ENCODE assay signal across 1 mouse cellular context in the genomic region with DNA sequence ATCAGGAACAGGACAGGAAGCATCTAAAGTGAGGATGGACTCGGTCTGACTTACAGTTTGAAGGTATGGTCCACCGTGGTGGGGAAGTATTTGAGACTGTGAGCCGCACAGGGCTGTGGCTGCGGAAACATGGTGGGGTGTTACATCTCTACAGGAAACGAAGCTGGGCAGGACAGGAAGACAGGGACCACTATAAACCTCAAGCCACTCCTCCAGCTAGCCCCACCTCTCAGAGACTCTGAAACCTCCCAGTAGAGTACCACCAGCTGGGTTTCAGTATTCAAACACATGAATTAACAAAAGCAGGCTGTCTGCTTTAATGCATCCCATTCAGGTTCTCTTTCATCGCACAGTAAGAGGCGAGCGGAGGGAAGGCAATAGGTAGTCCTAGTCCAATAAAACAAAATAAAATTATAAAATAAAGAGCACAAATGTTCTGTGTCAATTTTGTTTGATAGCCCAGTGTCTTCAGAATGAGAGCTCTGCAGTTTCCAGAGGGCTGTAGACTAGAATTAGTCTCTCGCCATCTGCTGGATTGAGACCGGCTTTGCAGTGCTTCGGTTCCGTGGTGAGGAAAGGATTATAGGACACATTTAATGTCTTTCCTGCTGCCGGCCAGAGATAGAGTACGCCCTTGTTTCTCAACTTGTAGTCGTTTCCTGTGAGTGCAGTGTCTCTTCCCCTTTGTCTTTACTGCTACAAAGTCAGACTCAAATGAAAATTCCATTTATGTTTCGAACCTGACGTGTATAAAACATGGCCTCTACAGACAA.
TF ChIP-seq lines count a peak whose summit lies in the region.

No protein-coding gene starts in this region.

TF ChIP-seq in CH12.LX, 34 proteins besides CTCF, POLR2A, EP300 and RAD21 (continued from another document):
- TF ChIP-seq RCOR1 (conservative IDR thresholded peaks at IDR 0.05; ENCODE audit: low read depth, low read length) (0 out of 2 replicates have a peak, but pooled peaks have one; percentile 16), ELF1 (IDR thresholded peaks at IDR 0.05; ENCODE audit: low read depth, low read length) (peak; percentile 65), GABPA (IDR thresholded peaks at IDR 0.05; ENCODE audit: insufficient replicate concordance, low read depth, low read length) (no peak), HCFC1 (IDR thresholded peaks at IDR 0.05; ENCODE audit: low read depth, low read length) (peak; percentile 57), POLR2AphosphoS2 (IDR thresholded peaks at IDR 0.05; ENCODE audit: low read depth, low read length) (peak; percentile 94)
TF ChIP-seq in CH12.LX: peak in this region for 23.
